Mouse (Mus musculus): ENCODE results near the gene Pms2. TPM values are rescaled to one million over a fixed set of nuclear protein-coding genes. Genes with fewer than 3 reads are reported as not detected.

Pms2 gene
- polyA plus RNA-seq, 1 experiment: 3.9 TPM

GRCm38 (mm10) chr5:143950016-143950415, 40.3 kb downstream of the Pms2 start:
- Histone ChIP-seq H3K4me3 (ENCODE audit: extremely low read depth, insufficient read depth, insufficient read length) (no peak overlapping the region), H3K4me1 (ENCODE audit: control insufficient read depth, insufficient read depth, insufficient read length) (no peaks in the 10 kb centered on the region), H3K36me3 (ENCODE audit: control insufficient read depth, insufficient read depth, low read length) (no peaks in the 10 kb centered on the region), H3K27me3 (ENCODE audit: control insufficient read depth, insufficient read depth, low read length) (no peaks in the 10 kb centered on the region), H3K27ac (ENCODE audit: insufficient read depth, low read length) (no peak overlapping the region)
- DNase-seq (ENCODE audit: low read depth in 1 of 2, low spot score in 2 of 2): no peak
- WGBS: 59% methylated on average over 5 of the region's 5 CpGs
- no peak for TF ChIP-seq POLR2A (IDR thresholded peaks at IDR 0.05; ENCODE audit: low read depth, low read length)
- TF ChIP-seq CTCF (IDR thresholded peaks at IDR 0.05; ENCODE audit: extremely low read depth, insufficient read depth, insufficient read length, insufficient replicate concordance): no peak

GRCm38 (mm10) chr5:143957101-143957500, 47.3 kb downstream of the Pms2 start:
- DNase-seq (ENCODE audit: low read depth in 1 of 2, low spot score in 2 of 2): no peak
- no peak overlapping the region for H3K4me3 ChIP-seq (ENCODE audit: extremely low read depth, insufficient read depth, insufficient read length)
- H3K36me3 ChIP-seq (ENCODE audit: control insufficient read depth, insufficient read depth, low read length): no peaks in the 10 kb centered on the region
- 91% methylated on average over 6 of the region's 6 CpGs for WGBS
- no peak for TF ChIP-seq POLR2A (IDR thresholded peaks at IDR 0.05; ENCODE audit: low read depth, low read length)
- no peak for TF ChIP-seq CTCF (IDR thresholded peaks at IDR 0.05; ENCODE audit: extremely low read depth, insufficient read depth, insufficient read length, insufficient replicate concordance)
- no peaks in the 10 kb centered on the region for H3K4me1 ChIP-seq (ENCODE audit: control insufficient read depth, insufficient read depth, insufficient read length)
- H3K27ac ChIP-seq (ENCODE audit: insufficient read depth, low read length): no peak overlapping the region
- H3K27me3 ChIP-seq (ENCODE audit: control insufficient read depth, insufficient read depth, low read length): no peaks in the 10 kb centered on the region

GRCm38 (mm10) chr5:143959551-143959950, 49.8 kb downstream of the Pms2 start:
- no peak overlapping the region for H3K27ac ChIP-seq (ENCODE audit: insufficient read depth, low read length)
- 94% methylated on average over 11 of the region's 11 CpGs for WGBS
- H3K4me3 ChIP-seq (ENCODE audit: extremely low read depth, insufficient read depth, insufficient read length): no peak overlapping the region
- no peaks in the 10 kb centered on the region for H3K36me3 ChIP-seq (ENCODE audit: control insufficient read depth, insufficient read depth, low read length)
- no peak for DNase-seq (ENCODE audit: low read depth in 1 of 2, low spot score in 2 of 2)
- H3K4me1 ChIP-seq (ENCODE audit: control insufficient read depth, insufficient read depth, insufficient read length): no peaks in the 10 kb centered on the region
- no peaks in the 10 kb centered on the region for H3K27me3 ChIP-seq (ENCODE audit: control insufficient read depth, insufficient read depth, low read length)
- TF ChIP-seq POLR2A (IDR thresholded peaks at IDR 0.05; ENCODE audit: low read depth, low read length) (no peak), CTCF (IDR thresholded peaks at IDR 0.05; ENCODE audit: extremely low read depth, insufficient read depth, insufficient read length, insufficient replicate concordance) (no peak)

- Histone ChIP-seq H3K36me3 (ENCODE audit: control insufficient read depth, insufficient read depth, low read length) (no peaks in the 10 kb centered on the region), H3K27ac (ENCODE audit: insufficient read depth, low read length) (no peak overlapping the region), H3K4me3 (ENCODE audit: extremely low read depth, insufficient read depth, insufficient read length) (no peak overlapping the region), H3K27me3 (ENCODE audit: control insufficient read depth, insufficient read depth, low read length) (no peaks in the 10 kb centered on the region), H3K4me1 (ENCODE audit: control insufficient read depth, insufficient read depth, insufficient read length) (no peaks in the 10 kb centered on the region)
- DNase-seq (ENCODE audit: low read depth in 1 of 2, low spot score in 2 of 2): no peak
- no peak for TF ChIP-seq CTCF (IDR thresholded peaks at IDR 0.05; ENCODE audit: extremely low read depth, insufficient read depth, insufficient read length, insufficient replicate concordance)
- 91% methylated on average over 8 of the region's 8 CpGs for WGBS
Measured at GRCm38 (mm10) chr5:143961176-143961575, 51.4 kb downstream of the Pms2 start.

- TF ChIP-seq POLR2A (IDR thresholded peaks at IDR 0.05; ENCODE audit: low read depth, low read length) (no peak), CTCF (IDR thresholded peaks at IDR 0.05; ENCODE audit: extremely low read depth, insufficient read depth, insufficient read length, insufficient replicate concordance) (no peak)
- Histone ChIP-seq H3K36me3 (ENCODE audit: control insufficient read depth, insufficient read depth, low read length) (no peaks in the 10 kb centered on the region), H3K27ac (ENCODE audit: insufficient read depth, low read length) (no peak overlapping the region), H3K4me3 (ENCODE audit: extremely low read depth, insufficient read depth, insufficient read length) (no peak overlapping the region), H3K4me1 (ENCODE audit: control insufficient read depth, insufficient read depth, insufficient read length) (no peaks in the 10 kb centered on the region), H3K27me3 (ENCODE audit: control insufficient read depth, insufficient read depth, low read length) (no peaks in the 10 kb centered on the region)
- WGBS: 67% methylated on average over 12 of the region's 12 CpGs
- no peak for DNase-seq (ENCODE audit: low read depth in 1 of 2, low spot score in 2 of 2)
Measured at GRCm38 (mm10) chr5:143965586-143966345, 56.0 kb downstream of the Pms2 start.

- 88% methylated on average over 12 of the region's 12 CpGs for WGBS
- no peak for DNase-seq (ENCODE audit: low read depth in 1 of 2, low spot score in 2 of 2)
- Histone ChIP-seq H3K4me3 (ENCODE audit: extremely low read depth, insufficient read depth, insufficient read length) (no peak overlapping the region), H3K27me3 (ENCODE audit: control insufficient read depth, insufficient read depth, low read length) (no peaks in the 10 kb centered on the region), H3K27ac (ENCODE audit: insufficient read depth, low read length) (no peak overlapping the region), H3K36me3 (ENCODE audit: control insufficient read depth, insufficient read depth, low read length) (no peaks in the 10 kb centered on the region), H3K4me1 (ENCODE audit: control insufficient read depth, insufficient read depth, insufficient read length) (no peaks in the 10 kb centered on the region)
- no peak for TF ChIP-seq CTCF (IDR thresholded peaks at IDR 0.05; ENCODE audit: extremely low read depth, insufficient read depth, insufficient read length, insufficient replicate concordance)
- TF ChIP-seq POLR2A (IDR thresholded peaks at IDR 0.05; ENCODE audit: low read depth, low read length): no peak
Measured at GRCm38 (mm10) chr5:143966671-143967070, 56.9 kb downstream of the Pms2 start.

GRCm38 (mm10) chr5:143972628-143973027, 62.9 kb downstream of the Pms2 start:
- DNase-seq (ENCODE audit: low read depth in 1 of 2, low spot score in 2 of 2): no peak
- H3K27me3 ChIP-seq (ENCODE audit: control insufficient read depth, insufficient read depth, low read length): no peaks in the 10 kb centered on the region
- no peak for TF ChIP-seq CTCF (IDR thresholded peaks at IDR 0.05; ENCODE audit: extremely low read depth, insufficient read depth, insufficient read length, insufficient replicate concordance)
- no peak for TF ChIP-seq POLR2A (IDR thresholded peaks at IDR 0.05; ENCODE audit: low read depth, low read length)
- no peaks in the 10 kb centered on the region for H3K36me3 ChIP-seq (ENCODE audit: control insufficient read depth, insufficient read depth, low read length)
- no peak overlapping the region for H3K4me3 ChIP-seq (ENCODE audit: extremely low read depth, insufficient read depth, insufficient read length)
- WGBS: 75% methylated on average over 3 of the region's 3 CpGs
- H3K27ac ChIP-seq (ENCODE audit: insufficient read depth, low read length): no peak overlapping the region
- no peaks in the 10 kb centered on the region for H3K4me1 ChIP-seq (ENCODE audit: control insufficient read depth, insufficient read depth, insufficient read length)

Measured in spleen, adult 2 months (tissue).